Mouse (Mus musculus): ENCODE data around the gene Ctdsp2. TPM values are rescaled to one million over a fixed set of nuclear protein-coding genes. Genes with fewer than 3 reads are reported as not detected.

Gene Ctdsp2
- 84.8 and 87.4 TPM in 2 replicates for polyA plus RNA-seq (2015; fragmentation: Nextera tagmentation; extraction: Ambion mirVana)

DNA sequence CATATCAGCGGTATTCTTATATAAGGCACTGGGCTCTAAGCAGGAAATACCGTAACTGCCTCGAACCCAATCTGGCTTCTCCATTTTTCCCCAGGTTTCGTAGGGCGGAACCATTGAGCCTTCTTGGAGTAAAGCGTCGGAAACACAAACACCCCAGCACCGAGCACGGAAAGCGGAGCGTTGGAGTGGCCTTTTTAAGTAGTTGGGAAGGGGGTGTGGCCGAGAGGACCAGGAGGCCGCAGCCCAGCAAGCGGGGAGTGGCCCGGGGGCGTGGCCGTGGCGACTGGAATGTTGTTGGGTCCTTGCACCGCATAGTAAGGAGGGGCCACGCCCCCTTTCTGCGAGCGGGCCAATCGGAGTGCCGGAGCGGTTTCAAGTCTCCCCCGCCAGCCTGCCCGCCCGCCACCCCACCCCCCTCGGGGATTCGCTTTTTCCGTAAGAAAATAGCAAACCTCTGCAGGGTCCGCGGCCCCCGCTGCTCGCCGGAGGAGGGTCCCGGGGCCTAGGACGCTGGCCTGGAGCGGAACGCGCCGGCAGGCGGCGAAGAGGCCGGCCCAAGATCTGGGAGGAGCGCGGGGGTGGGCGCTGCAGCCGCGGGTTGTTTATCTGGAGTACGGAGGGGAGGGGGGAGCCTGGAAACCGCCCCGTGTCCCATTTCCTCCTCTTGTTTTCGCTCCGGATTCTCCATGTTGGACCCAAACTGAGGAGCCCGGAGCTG lies at the start of gene Ctdsp2:
Gene Ctdsp2 (plus strand): TSS at position 441 of the 718 bp plus-strand sequence.
- H3K4me3 ChIP-seq = peak within 1 kb of the TSS; percentile 95
- H3K27me3 ChIP-seq = no peaks in the 10 kb centered on the region
- ATAC-seq (ENCODE audit: insufficient number of reproducible peaks, insufficient read depth, low FRiP score, low TSS enrichment, low read depth) = peak; percentile 90
- peak within 1 kb of the TSS; percentile 99 for H3K9ac ChIP-seq
- H3K27ac ChIP-seq = peak within 1 kb of the TSS; percentile 100
- peaks cover 36% of the 10 kb centered on the region for H3K4me1 ChIP-seq
- peaks cover 5% of the 10 kb centered on the region; the same call in 1 of the 2 replicates for H3K36me3 ChIP-seq
- H3K9me3 ChIP-seq = no peaks in the 10 kb centered on the region
- H3K4me2 ChIP-seq = peak within 1 kb of the TSS; percentile 99
- WGBS = under 1% methylated on average over 55 of the region's 56 CpGs

DNA sequence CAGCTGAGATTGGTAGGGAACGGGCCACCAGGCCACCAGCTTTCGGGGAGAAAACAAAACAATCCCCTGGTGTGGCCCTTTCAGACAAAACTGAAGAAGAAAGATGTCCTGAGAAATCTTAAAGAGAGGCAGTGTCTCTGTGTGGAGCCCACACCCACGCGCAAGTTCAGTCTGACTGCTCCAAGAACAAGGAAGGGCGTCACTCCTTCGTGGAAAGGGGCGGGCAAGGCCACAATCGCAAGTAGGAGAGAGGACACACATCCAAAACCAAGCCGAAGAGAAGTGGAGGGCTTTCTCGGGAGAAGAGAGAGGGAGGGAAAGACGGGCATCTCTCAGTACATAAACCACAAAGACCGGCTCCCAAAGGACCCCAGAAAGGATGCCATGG lies 49.7 kb upstream of the Ctdsp2 start:
- Histone ChIP-seq H3K36me3 (no peaks in the 10 kb centered on the region), H3K27ac (peak overlapping the region; percentile 100), H3K9ac (peak overlapping the region; percentile 86), H3K9me3 (no peaks in the 10 kb centered on the region), H3K27me3 (no peaks in the 10 kb centered on the region), H3K4me1 (peaks cover 66% of the 10 kb centered on the region), H3K4me3 (peak overlapping the region; percentile 57), H3K4me2 (peak overlapping the region; percentile 93)
- ATAC-seq (ENCODE audit: insufficient number of reproducible peaks, insufficient read depth, low FRiP score, low TSS enrichment, low read depth) = no peak
- 21% methylated on average over 12 of the region's 12 CpGs for WGBS

DNA sequence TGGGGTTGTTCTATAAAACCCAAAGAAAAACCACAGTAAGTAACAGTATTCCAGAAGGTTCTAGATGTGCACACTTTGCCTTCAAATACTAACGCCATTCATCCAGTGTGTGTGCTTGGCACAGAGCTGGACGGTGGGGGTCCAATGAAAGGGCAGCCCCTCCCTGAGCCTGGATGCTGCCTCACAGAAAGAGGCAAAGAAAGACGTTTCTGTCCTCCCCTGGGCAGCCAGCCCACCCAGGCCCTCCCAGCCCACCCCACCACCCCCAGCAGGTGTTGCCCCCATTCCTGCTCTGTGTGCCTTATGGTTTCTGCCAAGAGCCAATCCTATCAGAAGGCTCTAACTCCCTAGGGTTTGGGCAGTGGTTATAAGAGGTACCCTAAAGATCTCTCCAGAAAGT lies 49.0 kb upstream of the Ctdsp2 start:
- WGBS = 41% methylated on average over 3 of the region's 3 CpGs

DNA sequence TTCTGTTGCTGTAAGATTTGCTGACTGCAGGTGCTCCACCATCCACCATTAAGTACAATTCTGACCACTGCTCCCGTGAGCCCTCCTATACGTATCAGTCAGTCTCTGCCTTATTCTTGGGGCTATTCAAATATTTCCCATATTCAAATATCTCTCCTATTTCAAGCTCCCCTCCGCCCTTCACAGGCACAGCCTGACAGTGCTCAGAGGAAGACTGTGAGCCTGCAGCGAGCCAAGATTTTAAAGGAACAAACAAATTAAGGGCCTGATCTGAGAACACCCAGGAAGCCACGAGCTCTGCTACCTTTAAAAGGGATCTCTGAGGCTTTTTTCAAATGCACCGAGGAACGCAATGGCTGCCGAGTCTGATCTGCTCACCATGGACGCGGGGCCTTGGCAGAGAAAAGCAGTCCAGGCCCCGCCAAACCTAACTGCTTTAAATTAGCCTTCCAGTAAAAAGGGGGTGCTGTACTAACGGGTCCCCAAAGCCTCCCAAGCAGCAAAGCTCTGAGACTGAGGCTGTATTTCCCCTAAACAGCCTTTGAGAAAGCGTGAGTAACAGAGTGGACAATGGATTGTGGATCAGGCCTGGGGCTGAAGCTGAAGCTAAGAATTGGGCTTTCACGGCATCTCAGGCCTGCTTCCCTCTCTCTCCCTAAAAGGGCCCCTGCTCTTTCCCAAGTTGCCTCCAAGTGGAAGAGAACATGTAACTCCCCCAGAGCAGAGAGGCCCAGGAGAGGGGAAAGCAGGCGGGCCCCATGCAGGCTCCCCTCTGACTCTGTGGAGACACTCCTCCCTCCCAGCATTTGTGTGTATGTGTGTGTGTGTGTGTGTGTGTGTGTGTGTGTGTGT lies 48.0 kb upstream of the Ctdsp2 start:
- Histone ChIP-seq H3K9me3 (no peaks in the 10 kb centered on the region), H3K4me1 (peaks cover 79% of the 10 kb centered on the region), H3K36me3 (no peaks in the 10 kb centered on the region), H3K4me2 (peak overlapping the region; percentile 93), H3K27me3 (no peaks in the 10 kb centered on the region), H3K27ac (peak overlapping the region; percentile 100), H3K4me3 (peak overlapping the region; percentile 17), H3K9ac (peak overlapping the region; percentile 70)
- 13% methylated on average over 15 of the region's 15 CpGs for WGBS
- peak; percentile 72; the same call in 1 of the 2 replicates for ATAC-seq (ENCODE audit: insufficient number of reproducible peaks, insufficient read depth, low FRiP score, low TSS enrichment, low read depth)

More for the DNA sequence above, 49.0 kb upstream of the Ctdsp2 start:
- ATAC-seq (ENCODE audit: insufficient number of reproducible peaks, insufficient read depth, low FRiP score, low TSS enrichment, low read depth) = no peak
- peak overlapping the region; percentile 27; the same call in 1 of the 2 replicates for H3K9ac ChIP-seq
- H3K4me2 ChIP-seq = peak overlapping the region; percentile 93
- H3K27ac ChIP-seq = peak overlapping the region; percentile 100
- H3K4me3 ChIP-seq = no peak overlapping the region
- H3K4me1 ChIP-seq = peaks cover 70% of the 10 kb centered on the region
- H3K36me3 ChIP-seq = no peaks in the 10 kb centered on the region
- H3K27me3 ChIP-seq = no peaks in the 10 kb centered on the region
- H3K9me3 ChIP-seq = no peaks in the 10 kb centered on the region

DNA sequence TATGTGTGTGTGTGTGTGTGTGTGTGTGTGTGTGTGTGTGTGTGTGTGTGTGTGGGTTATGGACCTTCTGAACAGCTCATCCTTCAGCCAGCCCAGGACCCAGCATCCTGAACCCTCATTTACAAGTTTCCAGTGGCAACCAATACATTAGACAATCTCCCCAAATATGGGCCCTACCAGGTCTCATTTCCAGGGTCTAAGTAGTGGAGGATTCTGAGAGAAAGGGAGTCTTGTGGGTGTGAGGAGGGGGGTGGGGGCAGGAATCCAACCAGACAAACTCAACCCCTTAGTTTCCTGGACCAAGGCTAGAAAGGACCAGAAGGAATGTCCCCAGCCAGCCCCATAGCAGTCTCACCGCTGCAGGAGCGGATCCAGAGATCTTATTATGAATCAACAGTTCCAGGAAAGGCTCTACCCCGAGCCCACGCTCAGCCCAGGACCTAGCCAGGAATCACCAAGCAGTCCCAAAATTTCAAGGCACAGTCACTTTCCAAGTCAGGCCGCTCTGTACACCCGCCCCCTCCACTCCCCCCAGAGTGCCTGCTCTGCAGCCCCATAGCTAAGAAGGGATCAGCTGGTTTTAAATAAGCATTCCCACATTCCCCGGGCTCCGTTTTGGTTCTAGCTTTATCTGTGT lies 47.3 kb upstream of the Ctdsp2 start:
- peak overlapping the region; percentile 58 for H3K9ac ChIP-seq
- H3K27me3 ChIP-seq = no peaks in the 10 kb centered on the region
- peak overlapping the region; percentile 39 for H3K4me2 ChIP-seq
- no peaks in the 10 kb centered on the region for H3K36me3 ChIP-seq
- H3K4me1 ChIP-seq = peaks cover 83% of the 10 kb centered on the region
- ATAC-seq (ENCODE audit: insufficient number of reproducible peaks, insufficient read depth, low FRiP score, low TSS enrichment, low read depth) = no peak
- WGBS = 28% methylated on average over 8 of the region's 8 CpGs
- H3K4me3 ChIP-seq = no peak overlapping the region
- no peaks in the 10 kb centered on the region for H3K9me3 ChIP-seq
- peak overlapping the region; percentile 100 for H3K27ac ChIP-seq

DNA sequence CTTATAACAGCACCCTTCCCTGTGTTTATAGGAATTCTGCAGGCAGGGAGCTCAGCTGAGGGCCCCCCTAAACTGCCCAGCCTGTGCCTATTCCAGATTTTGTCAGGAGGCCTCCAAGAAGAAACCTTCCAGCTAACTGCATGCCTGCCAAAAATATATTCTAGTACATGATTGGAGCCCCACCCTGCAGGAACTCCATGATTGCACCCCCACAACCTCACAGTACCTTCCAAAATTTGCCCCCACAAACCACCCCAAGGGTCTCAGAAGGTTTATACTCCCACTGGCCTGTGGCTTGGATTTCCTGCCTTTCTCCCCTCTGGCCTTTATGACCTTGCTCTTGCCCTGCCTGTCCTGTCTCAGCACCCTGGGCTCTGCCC lies 46.8 kb upstream of the Ctdsp2 start:
- Histone ChIP-seq H3K9me3 (no peaks in the 10 kb centered on the region), H3K4me3 (no peak overlapping the region), H3K36me3 (no peaks in the 10 kb centered on the region), H3K9ac (peak overlapping the region; percentile 58), H3K27ac (peak overlapping the region; percentile 100), H3K27me3 (no peaks in the 10 kb centered on the region), H3K4me2 (peak overlapping the region; percentile 39), H3K4me1 (peaks cover 82% of the 10 kb centered on the region)
- no peak for ATAC-seq (ENCODE audit: insufficient number of reproducible peaks, insufficient read depth, low FRiP score, low TSS enrichment, low read depth)

DNA sequence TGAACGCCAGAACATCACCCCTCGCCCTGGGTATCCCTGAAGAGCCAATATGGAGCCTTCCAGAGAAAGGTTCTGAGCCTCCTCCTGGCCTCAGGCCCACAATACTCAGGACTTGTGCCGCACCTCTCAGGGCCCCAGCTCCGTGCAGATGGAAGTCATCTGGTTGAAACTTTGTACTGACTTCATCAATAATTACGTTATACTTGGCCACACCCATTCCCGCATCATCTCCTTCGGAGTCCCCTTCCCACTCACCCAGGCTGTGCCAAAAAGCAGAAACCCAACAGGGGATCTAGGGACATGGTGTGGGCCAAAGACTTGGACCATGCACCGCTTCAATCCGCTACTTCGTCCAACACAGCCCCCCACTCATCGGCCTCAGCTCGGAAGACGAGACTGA lies 44.0 kb upstream of the Ctdsp2 start:
- 68% methylated on average over 13 of the region's 13 CpGs for WGBS
- Histone ChIP-seq H3K9ac (no peak overlapping the region), H3K36me3 (no peaks in the 10 kb centered on the region), H3K4me2 (peak overlapping the region; percentile 31; the same call in 1 of the 2 replicates), H3K4me3 (no peak overlapping the region), H3K27me3 (no peaks in the 10 kb centered on the region), H3K27ac (peak overlapping the region; percentile 98), H3K4me1 (peaks cover 58% of the 10 kb centered on the region), H3K9me3 (0 out of 2 replicates have a peak, but pooled peaks cover 3% of the 10 kb centered on the region)
- no peak for ATAC-seq (ENCODE audit: insufficient number of reproducible peaks, insufficient read depth, low FRiP score, low TSS enrichment, low read depth)

DNA sequence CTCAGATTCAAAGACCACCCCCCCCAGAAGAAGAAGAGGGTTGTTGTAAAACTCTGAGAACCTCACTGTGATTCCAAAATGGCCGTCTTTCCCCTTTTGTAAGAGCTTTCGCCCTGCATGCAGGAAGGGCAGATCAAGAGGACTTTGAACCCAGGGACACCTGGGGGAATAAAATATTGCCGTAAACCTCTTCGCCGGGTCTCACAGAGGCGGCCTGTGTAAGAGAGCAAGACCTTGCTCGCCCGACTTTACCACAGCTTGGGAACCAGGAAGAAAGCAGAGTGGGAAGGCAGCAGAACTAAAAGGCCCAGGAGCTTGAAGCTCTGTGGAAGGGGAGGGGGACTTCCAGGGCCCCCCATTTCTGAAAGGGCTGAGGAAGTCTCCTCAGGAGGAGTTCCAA lies 43.4 kb upstream of the Ctdsp2 start:
- Histone ChIP-seq H3K9ac (peak overlapping the region; percentile 27), H3K9me3 (0 out of 2 replicates have a peak, but pooled peaks cover 3% of the 10 kb centered on the region), H3K27ac (peak overlapping the region; percentile 98), H3K4me2 (peak overlapping the region; percentile 31), H3K4me1 (peaks cover 52% of the 10 kb centered on the region), H3K27me3 (no peaks in the 10 kb centered on the region), H3K36me3 (no peaks in the 10 kb centered on the region), H3K4me3 (no peak overlapping the region)
- 72% methylated on average over 8 of the region's 8 CpGs for WGBS
- ATAC-seq (ENCODE audit: insufficient number of reproducible peaks, insufficient read depth, low FRiP score, low TSS enrichment, low read depth) = peak; percentile 17; the same call in 1 of the 2 replicates

DNA sequence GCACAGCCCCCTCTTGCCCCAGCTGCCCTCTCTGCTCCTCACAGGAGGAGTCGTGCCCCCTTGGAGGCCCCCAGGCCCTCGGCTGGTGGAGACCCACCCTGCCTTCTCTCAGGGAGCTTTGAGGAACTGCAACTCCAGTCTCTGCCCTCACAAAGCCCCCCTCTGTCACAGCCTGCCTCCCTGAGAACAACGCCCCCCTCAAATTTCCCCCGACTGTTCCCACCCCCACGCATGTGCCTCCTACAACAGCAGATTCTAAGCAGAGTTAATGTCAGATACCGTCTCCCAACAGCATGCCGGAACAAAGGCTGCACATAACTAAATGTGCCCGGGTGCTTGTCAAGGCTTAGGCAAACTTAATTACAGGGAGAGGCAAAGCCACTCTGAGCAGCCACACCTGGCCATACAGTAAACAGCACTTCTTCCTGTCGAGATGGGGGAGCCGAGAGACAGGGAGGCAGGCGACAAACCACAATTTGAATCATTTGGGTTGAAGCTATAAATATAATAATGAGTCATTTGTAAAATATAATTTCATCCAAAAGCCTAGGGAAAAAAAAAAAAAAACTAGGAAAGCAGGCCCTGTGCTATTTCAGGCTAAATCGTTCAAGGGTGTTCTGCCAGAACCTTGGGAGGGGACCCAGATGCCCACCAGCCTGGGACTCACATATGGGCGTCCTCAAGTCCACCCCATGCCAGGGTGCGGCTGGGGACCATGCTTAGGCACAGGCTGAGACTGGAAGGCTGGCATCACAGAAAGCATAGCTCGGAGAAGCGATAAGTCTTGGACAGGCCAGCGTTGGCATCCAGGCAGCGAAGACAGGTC lies 42.7 kb upstream of the Ctdsp2 start:
- 36% methylated on average over 18 of the region's 18 CpGs for WGBS
- ATAC-seq (ENCODE audit: insufficient number of reproducible peaks, insufficient read depth, low FRiP score, low TSS enrichment, low read depth) = peak; percentile 76

DNA sequence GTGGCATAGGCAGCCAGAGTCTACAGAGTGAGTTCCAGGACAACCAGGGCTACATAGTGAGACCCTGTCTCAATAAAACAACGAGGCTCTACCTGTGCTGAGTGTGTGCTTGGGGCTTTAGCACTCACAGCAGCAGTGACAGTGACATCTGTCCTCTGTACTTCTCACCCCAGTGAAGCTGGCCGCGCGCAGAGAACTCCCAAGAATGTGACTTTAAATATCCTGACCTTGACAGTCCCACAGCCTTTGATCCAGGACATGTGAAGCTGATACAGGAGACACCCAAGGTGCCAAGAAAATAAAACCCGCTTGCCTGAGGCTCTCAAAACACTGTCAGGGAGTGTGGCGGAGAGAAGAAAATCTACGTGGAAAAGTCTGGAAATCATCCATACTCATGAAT lies 37.6 kb upstream of the Ctdsp2 start:
- Histone ChIP-seq H3K9me3 (0 out of 2 replicates have a peak, but pooled peaks cover 3% of the 10 kb centered on the region), H3K4me1 (peaks cover 7% of the 10 kb centered on the region), H3K4me2 (no peak overlapping the region), H3K9ac (no peak overlapping the region), H3K27me3 (no peaks in the 10 kb centered on the region), H3K36me3 (no peaks in the 10 kb centered on the region), H3K4me3 (no peak overlapping the region), H3K27ac (no peak overlapping the region)
- WGBS = 72% methylated on average over 7 of the region's 7 CpGs
- no peak for ATAC-seq (ENCODE audit: insufficient number of reproducible peaks, insufficient read depth, low FRiP score, low TSS enrichment, low read depth)

More for the DNA sequence above, 42.7 kb upstream of the Ctdsp2 start:
- Histone ChIP-seq H3K9ac (peak overlapping the region; percentile 27), H3K9me3 (0 out of 2 replicates have a peak, but pooled peaks cover 3% of the 10 kb centered on the region), H3K4me1 (peaks cover 45% of the 10 kb centered on the region), H3K27me3 (no peaks in the 10 kb centered on the region), H3K4me2 (peak overlapping the region; percentile 31), H3K36me3 (no peaks in the 10 kb centered on the region), H3K4me3 (no peak overlapping the region), H3K27ac (peak overlapping the region; percentile 98)

Measured in embryonic facial prominence, embryonic 13.5 days (tissue).